Mouse (Mus musculus) forebrain, embryonic 16.5 days (tissue): Measurements from ENCODE around the gene Denr. TPM values are rescaled to one million over a fixed set of nuclear protein-coding genes. Genes with fewer than 3 reads are reported as not detected.
A peak's percentile ranks its signal among the peaks of the same experiment; 100 is the strongest.

ENCODE experiments used
- ATAC-seq: fragments of 200-750 bp; cut with Nextera tagmentation; 2 replicates; pipeline ENCODE4 v1.8.0; 2017; ENCODE audit warnings: mild to moderate bottlenecking, moderate library complexity
- H3K27ac ChIP-seq: fragments of 300-500 bp; sonication (generic); 2 replicates; pipeline ENCODE4 v1.5.1; 2014; ENCODE audit warnings: low read length, control low read depth
- H3K27me3 ChIP-seq: fragments of 300-500 bp; sonication (generic); replicated peaks from 2 replicates; pipeline ENCODE4 v1.6.1; 2014; ENCODE audit warnings: low read length; ENCODE audit not compliant: control insufficient read depth, insufficient read depth
- H3K36me3 ChIP-seq: fragments of 300-500 bp; sonication (generic); 2 replicates; pipeline ENCODE4 v1.6.1; 2014; ENCODE audit not compliant: control insufficient read depth, insufficient read depth
- H3K4me1 ChIP-seq: fragments of 300-500 bp; sonication (generic); replicated peaks from 2 replicates; pipeline ENCODE4 v1.6.1; 2014; ENCODE audit warnings: low read length; ENCODE audit not compliant: control insufficient read depth, insufficient read depth
- H3K4me2 ChIP-seq: fragments of 300-500 bp; sonication (generic); 2 replicates; pipeline ENCODE4 v1.6.1; 2014; ENCODE audit warnings: mild to moderate bottlenecking, low read length, control low read depth
- H3K4me3 ChIP-seq: fragments of 300-500 bp; sonication (generic); replicated peaks from 2 replicates; pipeline ENCODE4 v1.5.1; 2014; ENCODE audit warnings: mild to moderate bottlenecking, low read length, control low read depth
- H3K9ac ChIP-seq: fragments of 300-500 bp; sonication (generic); replicated peaks from 2 replicates; pipeline ENCODE4 v1.6.1; 2014; ENCODE audit warnings: low read depth, low read length, control low read depth
- H3K9me3 ChIP-seq: fragments of 300-500 bp; sonication (generic); 2 replicates; pipeline ENCODE4 v1.6.1; 2016; ENCODE audit warnings: low read length; ENCODE audit not compliant: control insufficient read depth
- WGBS: fragments of 180-500 bp; shearing (Covaris S2); extraction: QIAGEN DNeasy Blood & Tissue Kit; methylation state at CpG from one replicate; pipeline ENCODE4 v1.1.7; 2014; 5-methylcytosine and 5-hydroxymethylcytosine counted together
- polyA plus RNA-seq: library from polyadenylated mRNA; unstranded; fragments of >200 nt; fragmentation: Nextera tagmentation; extraction: Ambion mirVana; gene quantifications from 2 replicates; pipeline ENCODE4 v1.2.1, GENCODE M21; 2015

Denr gene
- polyA plus RNA-seq: 127 and 129 TPM in 2 replicates

DNA sequence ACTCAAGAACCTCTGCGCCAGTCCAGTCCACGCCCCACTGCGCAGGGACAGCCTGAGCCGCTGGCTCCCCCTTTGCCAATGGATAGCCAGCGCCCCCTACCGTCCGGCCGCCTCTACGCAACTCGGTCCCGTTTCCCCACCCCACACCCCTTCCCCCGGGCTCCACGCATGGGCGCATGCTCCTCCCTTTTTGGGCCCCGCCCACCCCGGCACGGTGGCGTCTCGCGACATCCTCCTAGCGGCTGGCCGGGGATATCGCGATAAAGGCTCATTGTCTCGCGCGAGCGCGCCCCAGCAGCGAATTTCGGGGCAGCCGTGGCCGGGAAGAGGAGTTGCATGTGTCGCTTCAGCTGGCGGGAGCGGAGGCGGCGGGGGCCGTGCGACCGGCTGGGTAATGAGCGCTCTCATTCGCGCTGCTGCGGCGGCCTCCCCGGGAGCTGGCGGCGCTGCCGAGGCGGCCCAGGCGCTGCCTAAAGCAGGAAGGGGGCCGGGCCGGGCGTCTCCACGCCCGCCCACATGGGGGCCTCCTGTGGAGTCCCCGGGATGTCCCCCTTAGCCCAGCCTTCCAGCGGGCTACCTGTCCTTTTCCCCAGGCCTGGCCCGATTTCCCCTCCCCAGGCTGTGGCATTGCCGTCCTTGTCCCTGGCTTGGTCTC is at the start of gene Denr:
Gene Denr (plus strand): TSS at position 200 of the 655 bp plus-strand sequence.
- Histone ChIP-seq H3K27ac (peak within 1 kb of the TSS; percentile 89), H3K36me3 (no peaks in the 10 kb centered on the region; the same call in 1 of the 2 replicates), H3K4me2 (peak within 1 kb of the TSS; percentile 95), H3K9me3 (no peaks in the 10 kb centered on the region), H3K4me1 (peaks cover 15% of the 10 kb centered on the region), H3K27me3 (no peaks in the 10 kb centered on the region), H3K9ac (peak within 1 kb of the TSS; percentile 98), H3K4me3 (peak within 1 kb of the TSS; percentile 87)
- under 1% methylated on average over 59 of the region's 61 CpGs for WGBS
- peak; percentile 94 for ATAC-seq

DNA sequence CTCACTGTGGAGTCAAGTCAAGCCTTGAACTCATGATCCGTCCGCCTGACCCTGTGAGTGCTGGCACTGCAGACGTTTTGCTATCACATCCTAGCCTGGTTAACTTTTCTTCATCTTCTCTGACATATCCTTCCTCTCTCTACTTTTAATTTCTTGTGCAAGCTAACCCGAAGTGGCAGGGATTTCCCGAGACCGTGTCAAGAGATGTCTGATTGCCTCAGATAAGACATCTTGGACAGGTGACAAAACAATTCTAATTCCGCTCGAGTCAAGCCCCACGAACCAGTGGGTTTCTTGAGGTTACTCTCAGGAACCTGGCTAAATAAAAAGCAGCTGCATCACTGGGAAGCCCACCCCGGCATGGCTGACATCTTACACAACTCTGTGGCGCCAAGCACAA is 48.2 kb upstream of the Denr start:
- WGBS: 88% methylated on average over 11 of the region's 11 CpGs
- Histone ChIP-seq H3K27ac (no peak overlapping the region), H3K9me3 (no peaks in the 10 kb centered on the region), H3K4me2 (no peak overlapping the region), H3K4me3 (no peak overlapping the region), H3K9ac (no peak overlapping the region), H3K27me3 (no peaks in the 10 kb centered on the region), H3K4me1 (no peaks in the 10 kb centered on the region), H3K36me3 (no peaks in the 10 kb centered on the region)
- no peak for ATAC-seq

DNA sequence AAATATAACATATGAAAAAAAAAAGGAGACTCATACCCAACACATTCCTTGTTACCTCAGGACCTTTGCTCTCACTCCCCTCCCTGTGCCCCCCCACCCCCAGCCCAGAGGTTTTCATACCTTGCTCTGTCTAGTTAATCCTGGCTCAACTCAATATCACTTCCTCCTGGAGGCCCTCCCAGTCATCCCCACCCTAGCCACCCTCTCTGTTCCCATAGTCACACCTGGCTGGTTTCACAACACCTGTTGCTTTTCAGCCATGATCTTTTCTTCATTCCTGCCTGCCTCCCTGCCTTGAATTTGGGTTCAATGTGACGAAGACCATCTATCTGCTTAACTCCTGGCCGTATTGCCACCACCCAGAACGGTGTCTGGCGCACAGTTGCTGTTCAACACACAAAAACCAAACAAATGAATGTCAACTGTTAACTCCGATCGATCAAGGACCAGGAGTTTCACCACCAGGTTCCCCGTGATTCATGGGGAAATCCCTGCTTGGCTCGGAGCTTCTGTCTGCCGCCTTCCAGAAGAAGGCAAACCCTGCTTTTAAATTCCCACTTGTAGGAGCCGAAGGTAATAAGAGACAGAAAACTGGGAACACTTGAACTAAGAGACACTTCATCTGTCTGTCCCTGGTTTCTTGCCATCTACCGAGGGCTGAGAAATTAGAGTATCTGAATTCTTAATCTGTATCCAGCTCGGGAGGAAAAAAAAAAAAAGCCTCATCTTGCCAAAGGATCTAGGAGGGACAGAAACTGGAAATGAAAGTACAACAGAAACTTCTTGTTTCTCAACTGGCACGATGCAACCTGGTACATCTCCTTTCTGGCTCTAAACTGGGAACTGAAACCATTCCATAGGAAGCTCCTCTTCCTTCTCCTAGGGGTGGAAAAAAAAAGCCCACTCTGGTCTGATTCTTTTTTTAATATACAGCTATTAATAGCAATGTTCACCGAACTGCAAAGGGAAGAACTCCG is 44.3 kb upstream of the Denr start:
- H3K27me3 ChIP-seq: no peaks in the 10 kb centered on the region
- no peak overlapping the region for H3K4me2 ChIP-seq
- H3K9me3 ChIP-seq: no peaks in the 10 kb centered on the region
- no peaks in the 10 kb centered on the region for H3K4me1 ChIP-seq
- no peak overlapping the region for H3K9ac ChIP-seq
- no peaks in the 10 kb centered on the region for H3K36me3 ChIP-seq
- WGBS: 84% methylated on average over 15 of the region's 15 CpGs
- no peak for ATAC-seq
- H3K4me3 ChIP-seq: no peak overlapping the region
- H3K27ac ChIP-seq: no peak overlapping the region

DNA sequence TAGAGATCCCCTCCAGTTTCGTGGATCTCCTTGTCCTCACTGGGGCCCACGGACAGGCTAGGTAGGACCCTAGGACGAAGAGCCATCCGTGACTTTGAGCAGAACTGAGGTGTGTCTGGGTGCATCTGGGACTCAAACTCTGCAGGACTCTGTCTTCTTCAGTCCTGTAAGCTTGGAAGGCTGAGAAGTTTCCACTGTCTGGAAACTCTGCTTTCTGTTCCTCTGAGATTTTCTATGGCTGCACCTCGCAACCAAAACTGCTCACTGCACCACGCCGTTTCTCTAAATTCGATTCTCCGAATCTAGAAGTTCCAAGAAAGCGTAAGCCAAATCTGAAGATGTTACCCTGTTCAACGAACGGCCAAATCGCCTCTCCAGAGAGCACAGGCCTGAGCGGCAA is 43.0 kb upstream of the Denr start:
- no peaks in the 10 kb centered on the region for H3K27me3 ChIP-seq
- 88% methylated on average over 14 of the region's 14 CpGs for WGBS

DNA sequence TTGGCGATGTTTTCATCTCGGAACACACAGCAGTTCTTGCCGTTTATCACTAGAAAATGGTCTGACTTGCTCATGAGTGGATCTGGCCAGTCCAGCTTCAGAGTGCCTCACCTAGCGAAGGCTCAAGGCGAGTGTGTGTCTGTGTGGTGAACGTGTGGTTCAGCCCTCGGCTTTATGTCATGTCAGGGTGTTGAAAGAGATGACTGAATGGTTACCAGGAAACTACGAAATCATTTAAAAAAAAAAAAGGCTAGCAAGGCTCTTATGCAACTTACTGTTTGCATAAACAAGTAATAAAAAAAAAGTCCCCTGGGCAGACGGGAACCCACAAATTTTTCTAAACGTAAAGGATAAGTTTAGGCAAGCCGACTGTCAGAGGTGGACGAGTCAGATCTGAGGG is 41.6 kb upstream of the Denr start, which contains the start of gene Hcar2:
Gene Hcar2 (minus strand): TSS at position 135 of the 400 bp plus-strand sequence.
- H3K36me3 ChIP-seq: no peaks in the 10 kb centered on the region
- 86% methylated on average over 12 of the region's 12 CpGs for WGBS
- H3K4me3 ChIP-seq: no peak within 1 kb of the TSS
- H3K4me2 ChIP-seq: no peak within 1 kb of the TSS
- H3K27me3 ChIP-seq: no peaks in the 10 kb centered on the region
- H3K27ac ChIP-seq: no peak within 1 kb of the TSS
- no peaks in the 10 kb centered on the region for H3K9me3 ChIP-seq
- no peaks in the 10 kb centered on the region for H3K4me1 ChIP-seq
- H3K9ac ChIP-seq: no peak within 1 kb of the TSS
- no peak for ATAC-seq

More for the DNA sequence above, 43.0 kb upstream of the Denr start:
- Histone ChIP-seq H3K4me3 (no peak overlapping the region), H3K36me3 (no peaks in the 10 kb centered on the region), H3K9me3 (no peaks in the 10 kb centered on the region), H3K9ac (no peak overlapping the region), H3K4me1 (no peaks in the 10 kb centered on the region), H3K4me2 (no peak overlapping the region), H3K27ac (no peak overlapping the region)
- ATAC-seq: no peak

DNA sequence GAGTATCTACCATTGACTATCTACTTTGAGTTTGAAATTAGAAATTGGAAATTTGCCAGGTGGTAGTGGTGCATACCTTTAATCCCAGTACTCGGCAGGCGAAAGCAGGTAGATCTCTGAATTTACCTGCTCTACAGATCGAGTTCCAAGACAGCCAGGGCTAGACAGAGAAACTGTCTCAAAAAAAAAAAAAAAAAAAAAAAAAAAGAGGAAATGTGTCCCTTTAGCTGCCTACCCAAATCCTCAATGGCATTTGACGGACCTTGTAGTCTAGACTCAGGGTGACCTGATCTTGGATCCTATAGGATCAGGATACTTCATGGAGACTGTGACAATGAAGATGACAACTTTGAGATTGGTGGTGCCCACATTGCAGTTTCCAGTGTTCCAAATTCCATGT is 40.5 kb upstream of the Denr start:
- WGBS: 89% methylated on average over 4 of the region's 4 CpGs
- Histone ChIP-seq H3K9ac (no peak overlapping the region), H3K4me1 (no peaks in the 10 kb centered on the region), H3K27ac (no peak overlapping the region), H3K36me3 (no peaks in the 10 kb centered on the region), H3K4me3 (no peak overlapping the region), H3K27me3 (no peaks in the 10 kb centered on the region), H3K9me3 (no peaks in the 10 kb centered on the region), H3K4me2 (no peak overlapping the region)
- ATAC-seq: no peak

DNA sequence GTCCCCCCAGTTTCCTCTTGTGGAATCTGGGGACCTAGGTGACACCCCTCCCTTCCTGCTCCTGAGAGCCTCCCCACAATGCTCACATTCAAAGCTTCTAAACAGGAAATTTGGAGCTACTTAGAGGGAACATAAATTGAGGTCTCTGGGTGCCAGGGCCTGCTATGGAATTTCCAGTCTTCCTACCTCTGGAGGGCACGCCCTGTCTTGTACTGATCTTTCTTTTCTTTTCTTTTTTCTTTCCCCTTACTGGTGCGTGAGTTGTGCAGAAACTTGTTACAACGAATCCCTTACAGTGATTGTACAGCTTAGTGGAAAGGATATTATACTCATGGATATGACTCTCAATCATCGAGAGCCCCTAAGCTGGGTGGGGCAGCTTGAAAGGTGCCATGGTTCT is 37.4 kb upstream of the Denr start:
- Histone ChIP-seq H3K4me3 (no peak overlapping the region), H3K27me3 (no peaks in the 10 kb centered on the region), H3K4me1 (no peaks in the 10 kb centered on the region), H3K27ac (no peak overlapping the region), H3K4me2 (no peak overlapping the region), H3K9me3 (no peaks in the 10 kb centered on the region), H3K9ac (no peak overlapping the region), H3K36me3 (no peaks in the 10 kb centered on the region)
- no peak for ATAC-seq
- 89% methylated on average over 4 of the region's 4 CpGs for WGBS

DNA sequence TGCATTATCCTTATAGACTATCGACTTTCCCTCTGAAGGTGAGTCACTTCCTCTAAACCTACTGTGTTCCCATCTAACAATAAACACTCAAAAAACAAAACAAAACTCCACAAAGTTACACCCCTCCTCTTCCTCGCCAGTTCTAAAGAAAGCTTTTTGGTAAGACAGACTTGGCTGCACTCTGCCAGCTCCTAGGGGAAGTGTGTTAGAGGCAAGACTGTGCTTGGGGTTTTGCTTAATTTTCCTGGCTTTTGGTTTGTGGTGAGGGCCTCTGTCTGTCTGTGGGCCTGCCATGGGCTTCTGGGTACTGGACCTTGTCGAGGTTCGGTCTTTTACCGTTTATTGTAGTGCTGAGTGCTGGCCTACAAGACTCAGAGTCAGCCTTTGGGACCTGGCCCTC is 32.8 kb upstream of the Denr start:
- Histone ChIP-seq H3K9ac (no peak overlapping the region), H3K36me3 (no peaks in the 10 kb centered on the region), H3K9me3 (no peaks in the 10 kb centered on the region), H3K27me3 (no peaks in the 10 kb centered on the region), H3K4me1 (no peaks in the 10 kb centered on the region), H3K4me2 (no peak overlapping the region), H3K4me3 (no peak overlapping the region), H3K27ac (no peak overlapping the region)
- WGBS: 94% methylated on average over 5 of the region's 5 CpGs
- no peak for ATAC-seq

DNA sequence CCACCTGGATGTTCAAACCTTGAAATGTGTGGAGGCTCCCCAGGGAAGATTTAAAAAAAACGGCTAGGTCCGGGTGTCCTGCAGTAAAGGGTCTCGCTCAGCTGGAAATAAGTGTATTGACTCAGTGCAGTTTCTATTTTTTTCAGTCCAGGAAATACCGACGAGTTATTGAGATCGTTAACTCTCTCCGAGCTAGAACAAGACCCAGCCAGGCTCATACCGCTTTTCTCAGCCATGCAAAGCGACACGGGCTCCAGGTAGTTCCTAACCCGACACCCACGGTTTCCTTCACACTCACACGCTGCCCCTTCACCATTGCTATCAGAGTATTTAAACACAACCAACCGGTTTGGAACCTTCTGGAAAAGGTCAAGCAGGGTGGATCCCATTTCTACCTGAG is 28.9 kb upstream of the Denr start:
- H3K27me3 ChIP-seq: no peaks in the 10 kb centered on the region
- H3K4me2 ChIP-seq: no peak overlapping the region
- no peaks in the 10 kb centered on the region for H3K4me1 ChIP-seq
- ATAC-seq: no peak
- H3K36me3 ChIP-seq: no peaks in the 10 kb centered on the region
- no peaks in the 10 kb centered on the region for H3K9me3 ChIP-seq
- no peak overlapping the region for H3K27ac ChIP-seq
- H3K4me3 ChIP-seq: no peak overlapping the region
- 53% methylated on average over 14 of the region's 14 CpGs for WGBS
- no peak overlapping the region for H3K9ac ChIP-seq
